Mouse (Mus musculus): ENCODE data around the gene Cyp26b1. TPM values are rescaled to one million over a fixed set of nuclear protein-coding genes. Genes with fewer than 3 reads are reported as not detected.

Cyp26b1 gene
- polyA plus RNA-seq, 1 experiment from 2014 or later = 5.7 TPM

DNA sequence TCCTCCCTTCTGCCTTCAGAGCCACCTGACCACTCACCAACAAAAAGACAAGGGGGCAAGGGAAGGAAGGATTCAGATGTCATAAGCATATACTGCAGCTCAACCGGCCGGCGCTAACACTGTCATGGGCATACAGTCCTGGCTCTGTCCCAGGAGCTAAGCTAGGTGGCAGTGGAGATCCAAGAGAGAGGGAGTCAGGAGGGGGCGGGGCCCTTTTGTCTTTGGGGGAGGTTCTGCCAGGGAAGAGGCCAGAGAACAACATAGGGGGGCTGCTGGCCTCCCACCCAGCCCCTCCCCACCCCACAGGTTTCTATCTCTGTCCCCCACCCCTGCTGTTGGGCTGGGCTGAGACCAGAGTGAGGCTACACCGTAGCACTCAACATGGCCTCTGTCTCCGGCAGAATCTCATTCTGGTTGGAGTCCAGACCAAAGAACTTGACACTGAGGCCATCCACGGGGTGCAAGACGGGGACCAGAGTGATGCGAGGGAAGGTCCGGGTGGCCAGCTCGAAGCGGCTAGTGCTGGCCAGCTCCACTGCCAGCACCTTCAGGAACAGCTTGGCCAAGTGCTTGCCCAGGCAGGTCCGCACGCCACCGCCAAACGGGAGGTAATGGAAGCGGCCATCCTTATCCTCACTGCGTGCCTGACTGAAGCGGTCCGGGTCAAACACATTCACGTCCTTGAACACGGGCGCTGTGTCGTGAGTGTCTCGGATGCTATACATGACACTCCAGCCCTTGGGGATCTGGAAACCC lies 19.6 kb downstream of the Cyp26b1 start:
- Histone ChIP-seq H3K4me1 (replicated peaks) (peaks cover 14% of the 10 kb centered on the region), H3K27ac (replicated peaks) (no peak overlapping the region), H3K36me3 (no peaks in the 10 kb centered on the region), H3K27me3 (peaks cover 65% of the 10 kb centered on the region), H3K4me3 (peak overlapping the region; percentile 13; the same call in 1 of the 2 replicates), H3K9me3 (no peaks in the 10 kb centered on the region), H3K4me2 (peak overlapping the region; percentile 22), H3K9ac (no peak overlapping the region)
- 32% methylated on average over 25 of the region's 25 CpGs for WGBS
- peak; percentile 54 for ATAC-seq (ENCODE audit: low read depth)

- H3K4me3 ChIP-seq = no peak overlapping the region
- H3K9ac ChIP-seq = no peak overlapping the region
- no peak for ATAC-seq (ENCODE audit: low read depth)
- H3K9me3 ChIP-seq = no peaks in the 10 kb centered on the region
- 37% methylated on average over 3 of the region's 3 CpGs for WGBS
- peaks cover 25% of the 10 kb centered on the region for H3K27me3 ChIP-seq
- H3K4me2 ChIP-seq = no peak overlapping the region
- H3K4me1 ChIP-seq (replicated peaks) = peaks cover 20% of the 10 kb centered on the region
- H3K36me3 ChIP-seq = no peaks in the 10 kb centered on the region
- H3K27ac ChIP-seq (replicated peaks) = no peak overlapping the region
Observed at GRCm38 (mm10) chr6:84570039-84570438, 23.7 kb downstream of the Cyp26b1 start.

DNA sequence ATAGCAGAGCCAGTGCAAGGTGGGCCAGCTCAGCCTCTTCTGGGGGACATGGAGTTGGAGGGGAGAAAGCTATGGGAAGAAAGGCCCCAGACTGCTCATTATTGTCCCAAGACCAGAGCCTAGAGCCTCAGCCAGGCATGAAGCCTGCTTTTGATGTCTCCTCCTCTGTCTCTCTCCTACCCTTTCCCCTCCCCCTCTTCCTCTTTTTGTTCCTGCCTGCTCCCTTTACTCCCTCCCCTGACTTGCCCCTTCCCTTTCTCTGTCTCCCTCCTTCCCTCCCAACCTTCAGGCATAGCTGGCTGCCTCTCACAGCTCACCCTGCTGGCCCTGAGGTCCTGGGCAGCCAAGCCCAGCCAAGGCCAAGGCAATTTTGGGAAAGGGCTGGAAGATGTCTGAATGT lies 24.1 kb downstream of the Cyp26b1 start:
- H3K4me1 ChIP-seq (replicated peaks) = peaks cover 20% of the 10 kb centered on the region
- H3K27ac ChIP-seq (replicated peaks) = no peak overlapping the region
- no peak overlapping the region for H3K9ac ChIP-seq
- H3K4me2 ChIP-seq = no peak overlapping the region
- ATAC-seq (ENCODE audit: low read depth) = no peak
- H3K4me3 ChIP-seq = no peak overlapping the region
- no peaks in the 10 kb centered on the region for H3K36me3 ChIP-seq
- H3K9me3 ChIP-seq = no peaks in the 10 kb centered on the region
- H3K27me3 ChIP-seq = peaks cover 20% of the 10 kb centered on the region

- no peak overlapping the region for H3K9ac ChIP-seq
- H3K36me3 ChIP-seq = no peaks in the 10 kb centered on the region
- 86% methylated on average over 6 of the region's 6 CpGs for WGBS
- peaks cover 20% of the 10 kb centered on the region for H3K4me1 ChIP-seq (replicated peaks)
- no peak for ATAC-seq (ENCODE audit: low read depth)
- H3K4me3 ChIP-seq = no peak overlapping the region
- H3K9me3 ChIP-seq = no peaks in the 10 kb centered on the region
- H3K27ac ChIP-seq (replicated peaks) = no peak overlapping the region
- no peak overlapping the region for H3K4me2 ChIP-seq
- H3K27me3 ChIP-seq = peaks cover 16% of the 10 kb centered on the region
Observed at GRCm38 (mm10) chr6:84568880-84569279, 24.8 kb downstream of the Cyp26b1 start.

- H3K4me2 ChIP-seq = no peak overlapping the region
- ATAC-seq (ENCODE audit: low read depth) = peak; percentile 60
- H3K4me3 ChIP-seq = no peak overlapping the region
- no peaks in the 10 kb centered on the region for H3K9me3 ChIP-seq
- 44% methylated on average over 4 of the region's 4 CpGs for WGBS
- no peak overlapping the region for H3K9ac ChIP-seq
- peaks cover 8% of the 10 kb centered on the region for H3K27me3 ChIP-seq
- H3K4me1 ChIP-seq (replicated peaks) = peaks cover 20% of the 10 kb centered on the region
- H3K36me3 ChIP-seq = no peaks in the 10 kb centered on the region
- H3K27ac ChIP-seq (replicated peaks) = no peak overlapping the region
Observed at GRCm38 (mm10) chr6:84567696-84568095, 26.0 kb downstream of the Cyp26b1 start.

DNA sequence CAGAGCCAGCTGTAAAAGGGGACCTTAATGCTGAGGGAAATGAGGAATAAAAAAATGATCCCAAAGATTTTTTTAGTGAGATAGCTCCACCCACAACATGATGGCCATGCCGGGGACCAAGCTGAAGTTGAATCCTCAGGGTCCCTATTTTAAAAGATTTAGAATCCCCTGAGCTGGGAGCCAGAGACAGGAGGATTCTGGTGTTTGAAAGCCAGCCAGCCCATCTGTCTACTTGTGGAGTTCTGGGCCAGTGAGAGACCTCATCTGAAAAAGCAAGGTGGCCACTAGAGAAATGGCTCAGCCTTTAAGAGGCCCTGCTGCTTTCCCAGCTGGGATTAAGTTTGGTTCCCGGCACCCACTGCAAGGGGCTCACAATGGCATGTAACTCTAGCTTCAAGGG lies 26.9 kb downstream of the Cyp26b1 start:
- Histone ChIP-seq H3K27me3 (peaks cover under 1% of the 10 kb centered on the region; the same call in 1 of the 2 replicates), H3K27ac (replicated peaks) (no peak overlapping the region), H3K4me2 (no peak overlapping the region), H3K36me3 (no peaks in the 10 kb centered on the region), H3K4me1 (replicated peaks) (peaks cover 20% of the 10 kb centered on the region), H3K4me3 (no peak overlapping the region), H3K9me3 (no peaks in the 10 kb centered on the region), H3K9ac (no peak overlapping the region)
- WGBS = 57% methylated on average over 2 of the region's 2 CpGs
- no peak for ATAC-seq (ENCODE audit: low read depth)

DNA sequence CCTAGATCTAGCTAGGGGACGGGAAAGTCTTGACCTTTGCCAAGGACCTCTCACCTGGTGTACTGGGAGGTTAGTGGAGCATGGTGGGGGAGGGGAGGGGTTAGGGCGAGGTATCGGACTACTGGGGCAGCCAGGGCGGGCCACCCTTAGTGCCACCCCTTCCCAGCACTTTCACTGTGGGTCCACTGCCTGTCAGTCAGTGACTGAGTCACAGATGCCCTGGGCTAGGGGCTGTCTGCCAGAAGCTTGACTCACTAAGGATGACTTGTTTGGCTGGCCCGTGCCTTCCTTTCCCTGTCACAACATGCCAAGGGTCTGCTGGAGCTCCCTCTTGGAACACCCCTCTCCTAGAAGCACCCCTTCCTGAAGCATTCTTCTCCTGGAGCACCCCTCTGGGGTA lies 28.5 kb downstream of the Cyp26b1 start:
- H3K4me2 ChIP-seq = no peak overlapping the region
- H3K4me1 ChIP-seq (replicated peaks) = peaks cover 18% of the 10 kb centered on the region
- H3K27me3 ChIP-seq = no peaks in the 10 kb centered on the region; the same call in 1 of the 2 replicates
- no peak overlapping the region for H3K4me3 ChIP-seq
- 91% methylated on average over 5 of the region's 5 CpGs for WGBS
- no peak for ATAC-seq (ENCODE audit: low read depth)
- no peak overlapping the region for H3K9ac ChIP-seq
- H3K36me3 ChIP-seq = no peaks in the 10 kb centered on the region
- no peak overlapping the region for H3K27ac ChIP-seq (replicated peaks)
- no peaks in the 10 kb centered on the region for H3K9me3 ChIP-seq

GRCm38 (mm10) chr6:84562948-84563347 lies 30.8 kb downstream of the Cyp26b1 start:
- no peaks in the 10 kb centered on the region for H3K27me3 ChIP-seq
- H3K36me3 ChIP-seq = no peaks in the 10 kb centered on the region
- no peak overlapping the region for H3K27ac ChIP-seq (replicated peaks)
- no peaks in the 10 kb centered on the region for H3K9me3 ChIP-seq
- H3K4me2 ChIP-seq = no peak overlapping the region
- H3K9ac ChIP-seq = no peak overlapping the region
- no peak for ATAC-seq (ENCODE audit: low read depth)
- no peak overlapping the region for H3K4me3 ChIP-seq
- 73% methylated on average over 4 of the region's 4 CpGs for WGBS
- H3K4me1 ChIP-seq (replicated peaks) = peaks cover 5% of the 10 kb centered on the region

DNA sequence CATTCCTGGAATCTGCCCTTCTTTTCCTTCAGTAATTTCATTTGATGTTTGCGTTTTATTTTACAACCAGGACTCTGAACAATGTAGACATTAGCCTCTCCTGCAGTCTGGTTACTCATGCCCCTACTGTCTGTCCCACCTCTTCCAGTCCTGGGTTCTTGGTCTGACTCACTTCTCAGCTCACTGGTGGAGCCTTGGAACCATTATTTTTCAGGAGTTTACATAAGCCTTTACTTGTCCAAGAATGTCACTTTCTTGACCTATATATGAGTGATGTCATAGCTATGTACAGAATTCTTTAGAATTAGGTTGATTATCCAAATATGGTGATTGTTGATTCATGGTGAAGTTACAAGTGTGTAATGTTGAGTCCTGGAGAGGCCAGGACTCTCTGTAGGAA lies 32.5 kb downstream of the Cyp26b1 start:
- Histone ChIP-seq H3K27me3 (no peaks in the 10 kb centered on the region), H3K36me3 (no peaks in the 10 kb centered on the region), H3K4me1 (replicated peaks) (no peaks in the 10 kb centered on the region), H3K4me3 (no peak overlapping the region), H3K9ac (no peak overlapping the region), H3K4me2 (no peak overlapping the region), H3K27ac (replicated peaks) (no peak overlapping the region), H3K9me3 (no peaks in the 10 kb centered on the region)
- no peak for ATAC-seq (ENCODE audit: low read depth)
- 90% methylated on average over 1 of the region's 1 CpGs for WGBS

GRCm38 (mm10) chr6:84549852-84550437 lies 43.8 kb downstream of the Cyp26b1 start:
- ATAC-seq (ENCODE audit: low read depth) = no peak
- WGBS = 58% methylated on average over 9 of the region's 9 CpGs
- no peak overlapping the region for H3K9ac ChIP-seq
- H3K4me2 ChIP-seq = no peak overlapping the region
- H3K27ac ChIP-seq (replicated peaks) = no peak overlapping the region
- H3K36me3 ChIP-seq = no peaks in the 10 kb centered on the region
- H3K27me3 ChIP-seq = no peaks in the 10 kb centered on the region
- no peaks in the 10 kb centered on the region for H3K9me3 ChIP-seq
- H3K4me3 ChIP-seq = no peak overlapping the region
- H3K4me1 ChIP-seq (replicated peaks) = peaks cover 14% of the 10 kb centered on the region

GRCm38 (mm10) chr6:84545428-84545827 lies 48.3 kb downstream of the Cyp26b1 start:
- no peak overlapping the region for H3K27ac ChIP-seq (replicated peaks)
- ATAC-seq (ENCODE audit: low read depth) = no peak
- H3K4me1 ChIP-seq (replicated peaks) = no peaks in the 10 kb centered on the region
- no peaks in the 10 kb centered on the region for H3K9me3 ChIP-seq
- no peak overlapping the region for H3K4me3 ChIP-seq
- 78% methylated on average over 2 of the region's 2 CpGs for WGBS
- no peak overlapping the region for H3K4me2 ChIP-seq
- H3K9ac ChIP-seq = no peak overlapping the region
- no peaks in the 10 kb centered on the region for H3K36me3 ChIP-seq
- H3K27me3 ChIP-seq = no peaks in the 10 kb centered on the region

DNA sequence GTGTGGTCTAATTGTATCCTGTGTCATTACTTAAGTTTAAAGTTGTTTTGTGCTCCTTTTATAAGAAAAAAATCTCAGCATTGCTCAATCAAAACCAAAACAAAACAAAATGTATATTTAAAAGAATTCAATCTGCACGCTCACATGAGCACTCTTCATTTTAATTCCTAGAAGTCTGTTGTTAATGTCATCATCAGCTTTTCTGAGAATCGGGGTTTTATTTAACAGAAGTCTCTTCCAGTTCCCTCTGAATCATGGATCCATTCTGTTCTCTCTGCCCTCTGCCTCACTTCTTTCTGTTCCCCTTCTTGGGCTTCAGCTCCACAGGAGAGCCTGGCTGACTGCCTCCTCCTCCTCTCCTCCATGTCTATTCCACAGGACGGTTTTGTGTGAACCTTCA lies 49.3 kb downstream of the Cyp26b1 start:
- Histone ChIP-seq H3K4me1 (replicated peaks) (no peaks in the 10 kb centered on the region), H3K9ac (no peak overlapping the region), H3K9me3 (no peaks in the 10 kb centered on the region), H3K4me2 (no peak overlapping the region), H3K4me3 (no peak overlapping the region), H3K27ac (replicated peaks) (no peak overlapping the region), H3K27me3 (no peaks in the 10 kb centered on the region), H3K36me3 (no peaks in the 10 kb centered on the region)
- 88% methylated on average over 3 of the region's 3 CpGs for WGBS
- ATAC-seq (ENCODE audit: low read depth) = no peak

DNA sequence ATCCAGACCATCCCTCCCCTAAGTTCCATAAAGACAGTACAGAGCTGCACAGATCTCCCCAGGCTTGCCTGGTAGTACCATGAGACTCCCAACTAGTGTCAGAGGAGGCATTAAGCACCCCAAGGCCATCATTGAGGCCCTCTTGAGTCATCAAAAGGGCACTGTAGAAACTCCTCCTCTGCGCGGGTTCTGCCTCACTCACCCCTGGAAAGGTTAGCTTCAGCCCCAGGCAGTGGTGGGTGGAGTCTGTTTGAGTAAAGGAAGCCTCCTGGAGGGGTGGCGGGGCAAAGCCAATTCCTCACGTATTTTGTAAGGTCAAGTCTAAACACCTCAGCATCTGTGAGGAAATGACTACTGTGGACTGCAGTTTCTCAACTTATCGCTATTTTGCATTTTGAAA lies 50.2 kb downstream of the Cyp26b1 start:
- Histone ChIP-seq H3K4me3 (no peak overlapping the region), H3K4me2 (no peak overlapping the region), H3K9me3 (no peaks in the 10 kb centered on the region), H3K9ac (no peak overlapping the region), H3K27ac (replicated peaks) (no peak overlapping the region), H3K27me3 (no peaks in the 10 kb centered on the region), H3K36me3 (no peaks in the 10 kb centered on the region), H3K4me1 (replicated peaks) (no peaks in the 10 kb centered on the region)
- ATAC-seq (ENCODE audit: low read depth) = no peak
- WGBS = 36% methylated on average over 5 of the region's 5 CpGs

All from neural tube, embryonic 13.5 days (tissue).